Comparison of ENCODE assay signal across 8 mouse cellular contexts in the genomic region with DNA sequence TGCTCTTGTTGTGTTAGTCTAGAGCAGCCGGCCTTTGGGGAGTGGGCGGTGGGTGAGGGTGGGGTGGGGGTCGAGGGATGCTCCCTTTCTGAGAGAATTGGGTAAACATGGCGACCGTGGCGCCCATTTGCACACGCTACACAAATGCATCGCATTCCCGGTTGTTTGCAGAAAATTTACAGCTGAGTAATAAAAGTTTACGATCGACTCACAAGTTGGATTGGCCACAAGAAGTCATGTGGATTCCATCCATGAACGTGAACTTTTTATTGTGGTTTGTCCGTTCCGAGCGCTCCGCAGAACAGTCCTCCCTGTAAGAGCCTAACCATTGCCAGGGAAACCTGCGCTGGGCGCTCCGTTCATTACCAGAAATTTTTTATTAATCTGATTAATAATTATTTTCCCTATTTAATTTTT. TPM values are rescaled to one million over a fixed set of nuclear protein-coding genes. Genes with fewer than 3 reads are reported as not detected.
DNase-seq lines count a peak whose midpoint lies in the region; ATAC-seq and TF ChIP-seq lines count a peak whose summit lies in the region.

A gene (plus strand): TSS at position 319 of the 417 bp plus-strand sequence.

- H3K9ac ChIP-seq in heart, embryonic 16.5 days (ENCODE audit: low read length) = peak within 1 kb of the TSS; percentile 68; the same call in 1 of the 2 replicates
- peak within 1 kb of the TSS; percentile 42 for H3K9ac ChIP-seq in intestine, embryonic 15.5 days
- H3K9ac ChIP-seq in liver, postnatal 0 days (replicated peaks) = no peak within 1 kb of the TSS

- H3K4me2 ChIP-seq in heart, embryonic 16.5 days (ENCODE audit: low read depth, low read length) = peak within 1 kb of the TSS; percentile 76
- H3K4me2 ChIP-seq in intestine, embryonic 15.5 days (replicated peaks) = peak within 1 kb of the TSS; percentile 73
- H3K4me2 ChIP-seq in liver, postnatal 0 days (ENCODE audit: low read depth, low read length) = peak within 1 kb of the TSS; percentile 74

- H3K27me3 ChIP-seq in heart, embryonic 16.5 days (ENCODE audit: control insufficient read depth, insufficient read depth, low read length) = peaks cover 93% of the 10 kb centered on the region
- peaks cover 84% of the 10 kb centered on the region for H3K27me3 ChIP-seq in intestine, embryonic 15.5 days (replicated peaks)
- peaks cover 97% of the 10 kb centered on the region for H3K27me3 ChIP-seq in liver, postnatal 0 days (ENCODE audit: insufficient read depth, low read length)

- H3K36me3 ChIP-seq in heart, embryonic 16.5 days (ENCODE audit: control insufficient read depth, insufficient read depth) = no peaks in the 10 kb centered on the region
- no peaks in the 10 kb centered on the region for H3K36me3 ChIP-seq in intestine, embryonic 15.5 days
- no peaks in the 10 kb centered on the region for H3K36me3 ChIP-seq in liver, postnatal 0 days (replicated peaks; ENCODE audit: insufficient read depth, low read length)

- H3K4me1 ChIP-seq in heart, embryonic 16.5 days (ENCODE audit: control insufficient read depth, insufficient read depth, low read length) = peaks cover 10% of the 10 kb centered on the region; the same call in 1 of the 2 replicates
- H3K4me1 ChIP-seq in brown adipose tissue, adult 24 weeks (ENCODE audit: control insufficient read depth, insufficient read depth, insufficient read length, low read length) = 0 out of 2 replicates have a peak, but pooled peaks cover 4% of the 10 kb centered on the region
- H3K4me1 ChIP-seq in intestine, embryonic 15.5 days (replicated peaks) = peaks cover 23% of the 10 kb centered on the region; the same call in 1 of the 2 replicates
- peaks cover 4% of the 10 kb centered on the region; the same call in 1 of the 2 replicates for H3K4me1 ChIP-seq in liver, postnatal 0 days (ENCODE audit: insufficient read depth)

- H3K4me3 ChIP-seq in heart, embryonic 16.5 days (ENCODE audit: low read length) = peak within 1 kb of the TSS; percentile 59
- H3K4me3 ChIP-seq in brown adipose tissue, adult 24 weeks (ENCODE audit: insufficient read depth, low read depth, low read length) = peak within 1 kb of the TSS; percentile 71
- H3K4me3 ChIP-seq in intestine, embryonic 15.5 days (replicated peaks) = peak within 1 kb of the TSS; percentile 44
- peak within 1 kb of the TSS; percentile 46 for H3K4me3 ChIP-seq in liver, postnatal 0 days (ENCODE audit: low read depth, low read length)

- TF ChIP-seq EP300 in liver, postnatal 0 days (IDR thresholded peaks at IDR 0.05; ENCODE audit: low read depth) = no peak

- WGBS in heart, embryonic 16.5 days = 3% methylated on average over 19 of the region's 19 CpGs
- WGBS in intestine, embryonic 15.5 days = 3% methylated on average over 19 of the region's 19 CpGs
- 5% methylated on average over 19 of the region's 19 CpGs for WGBS in liver, postnatal 0 days (ENCODE audit: insufficient replicate concordance)

- TF ChIP-seq CTCF in liver, postnatal 0 days (IDR thresholded peaks at IDR 0.05; ENCODE audit: low read depth) = no peak

- no peaks in the 10 kb centered on the region for H3K9me3 ChIP-seq in heart, embryonic 16.5 days (replicated peaks; ENCODE audit: control insufficient read depth, low read length)
- no peaks in the 10 kb centered on the region for H3K9me3 ChIP-seq in intestine, embryonic 15.5 days
- H3K9me3 ChIP-seq in liver, postnatal 0 days (ENCODE audit: low read length) = no peaks in the 10 kb centered on the region

- no peak for ATAC-seq in heart, embryonic 16.5 days (replicated peaks; ENCODE audit: extremely low read depth, insufficient read depth, low FRiP score)
- ATAC-seq in intestine, embryonic 15.5 days = peak; percentile 57; the same call in 1 of the 2 replicates
- ATAC-seq in liver, postnatal 0 days = no peak

- no peak within 1 kb of the TSS for H3K27ac ChIP-seq in heart, embryonic 16.5 days (ENCODE audit: low read length)
- H3K27ac ChIP-seq in brown adipose tissue, adult 24 weeks (replicated peaks; ENCODE audit: low read depth, low read length) = peak within 1 kb of the TSS; percentile 83
- H3K27ac ChIP-seq in intestine, embryonic 15.5 days = peak within 1 kb of the TSS; percentile 85
- H3K27ac ChIP-seq in liver, postnatal 0 days (ENCODE audit: low read depth) = no peak within 1 kb of the TSS

- no peak for DNase-seq in heart, postnatal 36 days
- DNase-seq in liver, postnatal 0 days = no peak
- no peak for DNase-seq in cerebellum, postnatal 14 days
- no peak for DNase-seq in spleen, postnatal 14 days (ENCODE audit: low spot score in 2 of 2)
- DNase-seq in lung, postnatal 14 days = no peak

- intact Hi-C loops in heart, postnatal 36 days (cut with DNase I) = no loop called here

RNA-seq across cellular contexts. Expression of the gene that starts here (rescaled TPM):
- polyA plus RNA-seq in heart, embryonic 16.5 days (2015; fragmentation: Nextera tagmentation; extraction: Ambion mirVana) = 0.16 TPM in 1 of 2 replicates, not detected in the other
- under 1 TPM in 1 of 2 experiments, not detected in 1; 0.25 TPM for total RNA-seq in heart, postnatal 36 days (2021)
- 17.1 and 21.7 TPM in 2 replicates for polyA plus RNA-seq in brown adipose tissue, adult 24 weeks (2012; ENCODE audit: insufficient read depth, insufficient read length, missing spikeins)
- polyA plus RNA-seq in intestine, embryonic 15.5 days (2015; fragmentation: Nextera tagmentation; extraction: Ambion mirVana) = 5.7 and 6.1 TPM in 2 replicates
- polyA plus RNA-seq in liver, postnatal 0 days (2015; fragmentation: Nextera tagmentation; extraction: Ambion mirVana) = not detected in 2 replicates

Comparison
In these comparisons a context has a peak if more than half of its experiments do, and no peak if none do; other contexts are left out.
1. H3K27ac ChIP-seq: peak in brown adipose tissue, adult 24 weeks (single experiment) and intestine, embryonic 15.5 days (single experiment); none in heart, embryonic 16.5 days (single experiment) and liver, postnatal 0 days (single experiment).
2. Peak in every context shown above with its lines, with median percentiles within 50 percentile points of each other: H3K4me2 ChIP-seq and H3K4me3 ChIP-seq.